Mouse (Mus musculus) MEL (cell line): ENCODE measurements around the gene Fmnl2. TPM values are rescaled to one million over a fixed set of nuclear protein-coding genes. Genes with fewer than 3 reads are reported as not detected.

Source experiments
- DNase-seq: peaks from one replicate; pipeline ENCODE4 v3.0.0; 2011; ENCODE audit warnings: low read depth, low spot score
- H3K27ac ChIP-seq: 2 replicates; pipeline ENCODE4 v1.5.1; 2012; ENCODE audit warnings: low read depth, mild to moderate bottlenecking, control low read depth, low read length, moderate library complexity; ENCODE audit not compliant: control insufficient read depth
- H3K27me3 ChIP-seq, 2 experiments: fragments of 150-350 bp in 1 of 2; sonication (generic) in 1 of 2; 2 replicates each; pipeline ENCODE4 v1.6.1; 2012; ENCODE audit warnings: low read length in 2 of 2, mild to moderate bottlenecking in 2 of 2, improper control_type of control experiment in 1 of 2, moderate library complexity in 1 of 2; ENCODE audit not compliant: insufficient read depth in 2 of 2, control insufficient read depth in 1 of 2
- H3K36me3 ChIP-seq, 2 experiments: 2 replicates each; pipeline ENCODE4 v1.6.1; 2012 to 2014; ENCODE audit warnings: low read length in 2 of 2, improper control_type of control experiment in 1 of 2, inconsistent platforms in 1 of 2, mild to moderate bottlenecking in 1 of 2; ENCODE audit not compliant: insufficient read depth in 2 of 2, control insufficient read depth in 1 of 2
- H3K4me1 ChIP-seq, 2 experiments: fragments of 150-350 bp in 1 of 2; sonication (generic) in 1 of 2; 2 replicates each; pipeline ENCODE4 v1.6.1; 2012; ENCODE audit warnings: low read length in 2 of 2, improper control_type of control experiment in 1 of 2, mild to moderate bottlenecking in 1 of 2; ENCODE audit not compliant: insufficient read depth in 2 of 2, control insufficient read depth in 1 of 2
- H3K4me3 ChIP-seq, 2 experiments: fragments of 150-350 bp in 1 of 2; sonication (generic) in 1 of 2; 2 replicates each; pipeline ENCODE4 v1.5.1; 2012; ENCODE audit warnings: low read depth in 2 of 2, low read length in 2 of 2, mild to moderate bottlenecking in 2 of 2, moderate library complexity in 2 of 2, control low read depth in 1 of 2, improper control_type of control experiment in 1 of 2; ENCODE audit not compliant: control insufficient read depth in 1 of 2, insufficient read depth in 1 of 2
- H3K79me2 ChIP-seq: 2 replicates; pipeline ENCODE4 v1.6.1; 2012; ENCODE audit warnings: mild to moderate bottlenecking, low read length, moderate library complexity; ENCODE audit not compliant: control insufficient read depth, poor library complexity, insufficient read depth
- H3K9ac ChIP-seq: 2 replicates; pipeline ENCODE4 v1.6.1; 2012; ENCODE audit warnings: low read depth, mild to moderate bottlenecking, control low read depth, low read length, moderate library complexity; ENCODE audit not compliant: control insufficient read depth, poor library complexity, severe bottlenecking
- H3K9me3 ChIP-seq: fragments of 150-350 bp; sonication (generic); replicated peaks from 2 replicates; pipeline ENCODE4 v1.6.1; 2012; ENCODE audit warnings: mild to moderate bottlenecking, low read length, improper control_type of control experiment, moderate library complexity; ENCODE audit not compliant: insufficient read depth
- BHLHE40 ChIP-seq: IDR thresholded peaks from 2 replicates; pipeline ENCODE4 v1.6.1; 2012; ENCODE audit warnings: low read depth, mild to moderate bottlenecking, inconsistent platforms, low read length, improper control_type of control experiment, borderline replicate concordance
- CHD1 ChIP-seq: IDR thresholded peaks from 2 replicates; pipeline ENCODE4 v1.6.1; 2012; ENCODE audit warnings: low read depth, mild to moderate bottlenecking, inconsistent platforms, low read length, improper control_type of control experiment
- CHD2 ChIP-seq: IDR thresholded peaks from 2 replicates; pipeline ENCODE4 v1.6.1; 2011; ENCODE audit warnings: low read length, improper control_type of control experiment
- EP300 ChIP-seq, 2 experiments: IDR thresholded peaks; 2 replicates each; pipeline ENCODE4 v1.6.1; 2011; ENCODE audit warnings: improper control_type of control experiment in 2 of 2, low read length in 2 of 2, low read depth in 1 of 2, mild to moderate bottlenecking in 1 of 2
- ETS1 ChIP-seq: IDR thresholded peaks from 2 replicates; pipeline ENCODE4 v1.6.1; 2012; ENCODE audit warnings: low read depth, mild to moderate bottlenecking, inconsistent platforms, low read length, improper control_type of control experiment, moderate library complexity
- GABPA ChIP-seq: IDR thresholded peaks from 2 replicates; pipeline ENCODE4 v1.6.1; 2012; ENCODE audit warnings: low read depth, mild to moderate bottlenecking, inconsistent platforms, low read length, improper control_type of control experiment, moderate library complexity
- MAFK ChIP-seq: IDR thresholded peaks from 2 replicates; pipeline ENCODE4 v1.6.1; 2011; ENCODE audit warnings: low read depth, mild to moderate bottlenecking, low read length, improper control_type of control experiment, borderline replicate concordance
- MAX ChIP-seq: IDR thresholded peaks from 2 replicates; pipeline ENCODE4 v1.6.1; 2011; ENCODE audit warnings: low read length, improper control_type of control experiment
- MAZ ChIP-seq: IDR thresholded peaks from 2 replicates; pipeline ENCODE4 v1.6.1; 2012; ENCODE audit warnings: low read depth, mild to moderate bottlenecking, inconsistent platforms, low read length, improper control_type of control experiment
- MEF2A ChIP-seq: IDR thresholded peaks from 2 replicates; pipeline ENCODE4 v1.6.1; 2014; ENCODE audit warnings: low read depth, mild to moderate bottlenecking, inconsistent platforms, low read length, improper control_type of control experiment; ENCODE audit not compliant: poor library complexity, insufficient replicate concordance, severe bottlenecking; ENCODE audit errors: extremely low read depth
- MXI1 ChIP-seq: IDR thresholded peaks from 2 replicates; pipeline ENCODE4 v1.6.1; 2011; ENCODE audit warnings: mild to moderate bottlenecking, low read depth, low read length, improper control_type of control experiment
- MYB ChIP-seq: IDR thresholded peaks from 2 replicates; pipeline ENCODE4 v1.6.1; 2011; ENCODE audit warnings: mild to moderate bottlenecking, low read depth, low read length, improper control_type of control experiment
- NELFE ChIP-seq: IDR thresholded peaks from 2 replicates; pipeline ENCODE4 v1.6.1; 2011; ENCODE audit warnings: low read depth, low read length, improper control_type of control experiment
- POLR2A ChIP-seq, 2 experiments: IDR thresholded peaks; 2 replicates each; pipeline ENCODE4 v1.6.1; 2011 to 2012; ENCODE audit warnings: low read length in 2 of 2, mild to moderate bottlenecking in 2 of 2, control low read depth in 1 of 2, improper control_type of control experiment in 1 of 2, low read depth in 1 of 2, moderate library complexity in 1 of 2; ENCODE audit not compliant: control insufficient read depth in 1 of 2, insufficient read depth in 1 of 2, poor library complexity in 1 of 2
- POLR2AphosphoS5 ChIP-seq: IDR thresholded peaks from 2 replicates; pipeline ENCODE4 v1.6.1; 2012; ENCODE audit warnings: low read depth, borderline replicate concordance, mild to moderate bottlenecking, inconsistent platforms, low read length, moderate library complexity, mixed read lengths
- RAD21 ChIP-seq: IDR thresholded peaks from 2 replicates; pipeline ENCODE4 v1.6.1; 2011; ENCODE audit warnings: mild to moderate bottlenecking, low read depth, low read length, improper control_type of control experiment
- RCOR1 ChIP-seq: IDR thresholded peaks from 2 replicates; pipeline ENCODE4 v1.6.1; 2012; ENCODE audit warnings: low read depth, mild to moderate bottlenecking, inconsistent platforms, low read length, improper control_type of control experiment
- SIN3A ChIP-seq: IDR thresholded peaks from 2 replicates; pipeline ENCODE4 v1.6.1; 2012; ENCODE audit warnings: low read length, improper control_type of control experiment, inconsistent platforms
- TAL1 ChIP-seq: IDR thresholded peaks from 2 replicates; pipeline ENCODE4 v1.6.1; 2012; ENCODE audit warnings: mild to moderate bottlenecking, inconsistent platforms, low read length, moderate library complexity, mixed read lengths
- TBP ChIP-seq: IDR thresholded peaks from 2 replicates; pipeline ENCODE4 v1.8.0; 2011; ENCODE audit warnings: low read depth, low read length, improper control_type of control experiment
- UBTF ChIP-seq: IDR thresholded peaks from 2 replicates; pipeline ENCODE4 v1.6.1; 2012; ENCODE audit warnings: low read depth, mild to moderate bottlenecking, inconsistent platforms, low read length, improper control_type of control experiment, moderate library complexity, borderline replicate concordance; ENCODE audit not compliant: insufficient read depth
- ZC3H11A ChIP-seq: IDR thresholded peaks from 2 replicates; pipeline ENCODE4 v1.6.1; 2012; ENCODE audit warnings: low read depth, mild to moderate bottlenecking, inconsistent platforms, low read length, improper control_type of control experiment
- ZMIZ1 ChIP-seq: IDR thresholded peaks from 2 replicates; pipeline ENCODE4 v1.6.1; 2012; ENCODE audit warnings: low read depth, mild to moderate bottlenecking, inconsistent platforms, low read length, improper control_type of control experiment, moderate library complexity
- ZNF384 ChIP-seq: IDR thresholded peaks from 2 replicates; pipeline ENCODE4 v1.6.1; 2012; ENCODE audit warnings: low read depth, mild to moderate bottlenecking, inconsistent platforms, low read length, improper control_type of control experiment
- polyA plus RNA-seq, 2 experiments: library from polyadenylated mRNA; stranded (reverse) in 1 of 2; unstranded in 1 of 2; fragments of >175 nt in 1 of 2; fragments of >200 nt in 1 of 2; gene quantifications; 2 replicates each; pipeline versions ENCODE4 v1.2.1 to v1.2.4; 2012; ENCODE audit warnings: low replicate concordance in 2 of 2, low read depth in 1 of 2; ENCODE audit not compliant: insufficient read length in 2 of 2, insufficient read depth in 1 of 2, missing spikeins in 1 of 2
- total RNA-seq: library from RNA; depleted of rRNA; stranded (reverse); fragments of 300-350 nt; gene quantifications from 2 replicates; pipeline ENCODE4 v1.2.3, GENCODE M21; 2012

Fmnl2 gene
- total and polyA plus RNA-seq, 3 experiments: not detected

- no peak overlapping the region for H3K9ac ChIP-seq
- H3K27me3 ChIP-seq: no peaks in the 10 kb centered on the region
- H3K79me2 ChIP-seq: no peaks in the 10 kb centered on the region
- DNase-seq: no peak
- H3K27ac ChIP-seq: no peak overlapping the region
- no peaks in the 10 kb centered on the region for H3K36me3 ChIP-seq
- no peaks in the 10 kb centered on the region for H3K4me1 ChIP-seq
- no peaks in the 10 kb centered on the region for H3K9me3 ChIP-seq
- TF ChIP-seq TAL1: no peak
- no peak for TF ChIP-seq RAD21
- no peak for TF ChIP-seq ETS1
- no peak for TF ChIP-seq MXI1
- no peak for TF ChIP-seq POLR2A (IDR thresholded peaks at IDR 0.05; ENCODE audit: control insufficient read depth in 1 of 2, insufficient read depth in 1 of 2, low read depth in 1 of 2, low read length in 2 of 2, poor library complexity in 1 of 2)
- no peak for TF ChIP-seq POLR2AphosphoS5
- TF ChIP-seq MAFK: no peak
- no peak for TF ChIP-seq EP300 (IDR thresholded peaks at IDR 0.05; ENCODE audit: low read depth in 1 of 2, low read length in 2 of 2)
- no peak for TF ChIP-seq MAZ
- no peak for TF ChIP-seq ZNF384
- no peak for TF ChIP-seq GABPA
- no peak overlapping the region for H3K4me3 ChIP-seq
Observed at GRCm38 (mm10) chr2:52891115-52891514, 33.5 kb downstream of the Fmnl2 start.

- DNase-seq: no peak
- H3K27me3 ChIP-seq: no peaks in the 10 kb centered on the region
- H3K4me1 ChIP-seq: no peaks in the 10 kb centered on the region
- no peaks in the 10 kb centered on the region for H3K79me2 ChIP-seq
- H3K36me3 ChIP-seq: no peaks in the 10 kb centered on the region
- no peak overlapping the region for H3K27ac ChIP-seq
- no peak overlapping the region for H3K4me3 ChIP-seq
- TF ChIP-seq UBTF: no peak
- TF ChIP-seq MAX: no peak
- no peak for TF ChIP-seq MYB
- no peak for TF ChIP-seq POLR2AphosphoS5
- TF ChIP-seq MXI1: no peak
- TF ChIP-seq CHD1: no peak
- no peak for TF ChIP-seq NELFE
- TF ChIP-seq ZMIZ1: no peak
- TF ChIP-seq GABPA: no peak
- no peak for TF ChIP-seq RCOR1
- no peak for TF ChIP-seq SIN3A
- TF ChIP-seq CHD2: no peak
- TF ChIP-seq ZC3H11A: no peak
- TF ChIP-seq MEF2A: no peak
- TF ChIP-seq TBP: no peak
- no peak for TF ChIP-seq TAL1
- no peak for TF ChIP-seq BHLHE40
- TF ChIP-seq, all 39 proteins: peak for 0
- no peak overlapping the region for H3K9ac ChIP-seq
- no peaks in the 10 kb centered on the region for H3K9me3 ChIP-seq
Observed at GRCm38 (mm10) chr2:52891744-52892143, 34.1 kb downstream of the Fmnl2 start.
